Mouse (Mus musculus): ENCODE measurements around the gene Synj2.

DNA sequence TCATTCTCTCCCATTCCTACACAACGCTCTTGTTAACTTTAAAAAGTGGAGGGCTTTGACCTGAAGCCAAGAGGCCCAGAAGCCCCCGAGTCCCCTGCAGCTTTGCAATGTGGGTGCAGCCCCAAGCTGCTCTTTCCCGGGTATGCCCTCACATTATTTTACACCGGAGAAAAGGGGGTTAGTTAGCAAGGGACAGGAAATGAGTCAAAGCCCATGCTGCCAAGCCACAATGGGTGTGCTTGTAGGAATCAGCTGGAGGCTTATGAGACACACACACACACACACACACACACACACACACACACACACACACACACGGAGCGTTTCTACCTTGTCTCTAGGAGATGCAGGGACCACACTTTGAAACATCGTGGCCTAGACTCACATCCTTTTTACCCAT lies 60.8 kb downstream of the Synj2 start:
- TF ChIP-seq CTCF (IDR thresholded peaks at IDR 0.05) (no peak), POLR2A (IDR thresholded peaks at IDR 0.05; ENCODE audit: insufficient read depth, low read depth, low read length) (no peak), EP300 (IDR thresholded peaks at IDR 0.05; ENCODE audit: insufficient read depth, low read depth, low read length) (no peak)

Data from heart, adult 2 months (tissue).